Mouse (Mus musculus) neural tube, embryonic 13.5 days (tissue): ENCODE measurements around the gene Cd59b. TPM values are rescaled to one million over a fixed set of nuclear protein-coding genes. Genes with fewer than 3 reads are reported as not detected.
"Not testable (repeated sequence)": the region's sequence is repeated elsewhere in the genome, so short reads cannot be mapped to it uniquely, and the experiment has no call there.

Experiments
- ATAC-seq: fragments of 200-750 bp; cut with Nextera tagmentation; 2 replicates; pipeline ENCODE4 v1.8.0; 2017; ENCODE audit warnings: low read depth, mild to moderate bottlenecking, moderate TSS enrichment, moderate library complexity
- H3K27ac ChIP-seq: fragments of 300-500 bp; sonication (generic); replicated peaks from 2 replicates; pipeline ENCODE4 v1.5.1; 2015; ENCODE audit warnings: moderate library complexity, mild to moderate bottlenecking, inconsistent platforms
- H3K27me3 ChIP-seq: fragments of 300-500 bp; sonication (generic); 2 replicates; pipeline ENCODE4 v1.6.1; 2015; ENCODE audit warnings: mild to moderate bottlenecking, inconsistent platforms
- H3K36me3 ChIP-seq: fragments of 300-500 bp; sonication (generic); 2 replicates; pipeline ENCODE4 v1.6.1; 2015; ENCODE audit warnings: mild to moderate bottlenecking, inconsistent platforms
- H3K4me1 ChIP-seq: fragments of 300-500 bp; sonication (generic); replicated peaks from 2 replicates; pipeline ENCODE4 v1.6.1; 2015; ENCODE audit warnings: inconsistent platforms
- H3K4me2 ChIP-seq: fragments of 300-500 bp; sonication (generic); 2 replicates; pipeline ENCODE4 v1.6.1; 2015; ENCODE audit warnings: inconsistent platforms, mild to moderate bottlenecking, moderate library complexity
- H3K4me3 ChIP-seq: fragments of 300-500 bp; sonication (generic); 2 replicates; pipeline ENCODE4 v1.5.1; 2015; ENCODE audit warnings: mild to moderate bottlenecking, inconsistent platforms
- H3K9ac ChIP-seq: fragments of 300-500 bp; sonication (generic); 2 replicates; pipeline ENCODE4 v1.6.1; 2015; ENCODE audit warnings: moderate library complexity, mild to moderate bottlenecking, inconsistent platforms
- H3K9me3 ChIP-seq: fragments of 300-500 bp; sonication (generic); 2 replicates; pipeline ENCODE4 v1.6.1; 2016; ENCODE audit warnings: inconsistent platforms
- WGBS: fragments of 180-500 bp; shearing (Covaris S2); methylation state at CpG from one replicate; pipeline ENCODE4 v1.1.7; 2015; 5-methylcytosine and 5-hydroxymethylcytosine counted together
- polyA plus RNA-seq: library from polyadenylated mRNA; unstranded; fragments of >200 nt; fragmentation: Nextera tagmentation; extraction: Ambion mirVana; gene quantifications from 2 replicates; pipeline ENCODE4 v1.2.1, GENCODE M21; 2015

Cd59b gene
- polyA plus RNA-seq, 1 experiment from 2014 or later: 2.4 TPM

DNA sequence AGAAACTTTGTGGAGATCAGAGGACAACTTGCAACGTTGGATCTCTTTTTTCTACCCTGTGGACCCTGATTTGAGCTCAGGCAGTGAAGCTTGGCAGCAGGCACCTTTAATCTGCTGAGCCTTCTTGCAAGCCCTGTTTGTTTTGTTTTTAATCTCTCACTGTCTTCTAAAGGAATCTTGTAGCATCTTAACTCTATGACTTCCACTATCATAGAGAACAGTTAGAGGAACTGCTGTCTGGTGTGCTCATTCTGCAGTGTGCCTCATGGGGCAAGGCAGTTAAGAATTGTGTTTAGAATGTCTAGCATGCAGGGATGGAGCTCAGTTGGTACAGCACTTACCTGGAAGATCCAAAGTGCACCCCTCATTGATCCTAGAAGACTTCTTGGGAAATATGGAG, 30.3 kb downstream of the Cd59b start:
- peaks cover 10% of the 10 kb centered on the region for H3K4me1 ChIP-seq
- WGBS: 65% methylated on average over 1 of the region's 1 CpGs
- no peak overlapping the region for H3K27ac ChIP-seq
- no peaks in the 10 kb centered on the region for H3K27me3 ChIP-seq
- no peaks in the 10 kb centered on the region for H3K9me3 ChIP-seq
- no peaks in the 10 kb centered on the region for H3K36me3 ChIP-seq
- no peak for ATAC-seq
- H3K9ac ChIP-seq: no peak overlapping the region
- no peak overlapping the region for H3K4me2 ChIP-seq
- no peak overlapping the region for H3K4me3 ChIP-seq

DNA sequence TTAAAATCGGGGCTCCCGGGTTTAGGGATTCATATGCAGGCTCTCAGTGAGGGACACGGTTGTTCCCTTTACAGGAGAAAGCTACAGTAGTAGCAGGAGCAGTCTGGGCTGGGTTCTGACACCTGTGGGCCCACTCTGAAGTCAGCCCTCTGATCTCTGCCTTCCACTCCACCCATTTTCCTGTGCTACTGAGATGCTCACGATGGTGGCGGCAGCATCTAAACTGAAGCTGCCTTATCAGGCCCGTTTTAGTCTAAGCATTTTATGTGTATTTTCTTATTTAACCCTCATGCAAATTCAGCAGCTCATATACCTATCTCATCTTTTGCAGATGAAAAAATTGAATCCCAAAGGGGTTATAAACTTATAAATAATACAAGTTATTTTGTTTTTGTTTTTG, 35.2 kb downstream of the Cd59b start:
- Histone ChIP-seq H3K4me2 (no peak overlapping the region), H3K36me3 (no peaks in the 10 kb centered on the region), H3K9ac (no peak overlapping the region), H3K4me3 (no peak overlapping the region), H3K27me3 (no peaks in the 10 kb centered on the region), H3K4me1 (no peaks in the 10 kb centered on the region), H3K9me3 (no peaks in the 10 kb centered on the region), H3K27ac (no peak overlapping the region)
- WGBS: 87% methylated on average over 6 of the region's 6 CpGs
- ATAC-seq: no peak

DNA sequence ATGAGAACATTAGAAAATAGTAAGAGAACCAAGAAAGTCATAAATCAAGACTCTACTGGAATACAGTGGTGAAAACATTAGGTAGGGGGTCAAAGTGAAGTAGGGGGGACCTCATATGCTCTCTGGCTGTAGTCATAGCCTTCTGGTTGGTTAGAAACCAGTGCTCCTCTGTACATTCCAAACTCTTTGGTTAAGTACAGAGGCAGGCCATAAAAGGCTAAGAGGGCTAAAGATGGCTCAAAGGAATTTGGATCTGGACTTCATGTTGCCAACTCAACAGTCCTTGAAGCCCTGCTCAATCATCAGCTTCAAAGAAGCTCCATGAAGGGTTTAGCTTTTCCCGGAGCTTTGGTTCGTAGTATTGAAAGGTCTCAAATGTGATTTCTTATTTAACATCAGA, 39.4 kb downstream of the Cd59b start:
- ATAC-seq, H3K9me3 ChIP-seq, H3K4me1 ChIP-seq, H3K36me3 ChIP-seq, H3K4me3 ChIP-seq, H3K9ac ChIP-seq, H3K27me3 ChIP-seq, H3K27ac ChIP-seq, H3K4me2 ChIP-seq: not testable (repeated sequence)
- 93% methylated on average over 2 of the region's 2 CpGs for WGBS

DNA sequence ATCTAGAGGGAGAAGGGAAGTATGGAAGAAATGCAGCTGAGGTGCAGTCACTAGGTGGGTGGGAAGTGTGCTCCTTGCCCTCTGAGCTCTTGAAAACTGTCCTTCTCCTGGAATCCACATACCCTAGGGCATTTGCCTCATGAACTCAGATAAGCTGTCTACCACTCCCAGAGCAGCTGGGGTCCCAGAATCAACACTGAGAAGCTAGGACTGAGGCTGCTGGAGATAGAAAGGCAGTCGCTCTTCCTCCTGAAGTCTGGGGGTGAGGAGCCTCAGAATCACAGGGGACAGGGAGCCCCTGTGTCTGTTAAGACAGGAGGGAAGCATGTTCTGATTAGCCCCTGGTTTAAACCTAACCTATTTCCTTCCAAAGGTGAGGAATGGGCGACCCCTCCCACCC, 39.9 kb downstream of the Cd59b start:
- H3K9me3 ChIP-seq: no peaks in the 10 kb centered on the region

DNA sequence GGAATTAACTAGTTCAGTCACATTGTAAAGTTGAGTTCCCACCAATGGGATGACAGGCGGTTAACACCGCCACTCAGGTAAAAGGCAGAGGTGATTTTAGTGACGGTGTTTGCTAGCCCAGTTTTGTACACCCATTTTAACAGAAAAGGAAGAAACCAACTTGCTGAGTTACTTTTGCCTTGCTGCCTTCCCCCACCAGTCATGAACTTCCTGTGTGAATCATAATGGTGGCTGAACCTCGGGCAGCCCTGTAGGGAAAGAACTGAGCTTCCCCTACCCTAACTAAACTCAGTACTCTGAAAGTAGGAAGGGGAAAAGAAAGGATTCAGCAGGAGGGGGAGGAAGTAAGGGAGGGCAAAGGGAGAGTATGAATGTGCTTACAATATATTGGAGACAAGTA, 40.4 kb downstream of the Cd59b start:
- WGBS: 86% methylated on average over 4 of the region's 4 CpGs
- Histone ChIP-seq H3K9ac (no peak overlapping the region), H3K27ac (no peak overlapping the region), H3K36me3 (no peaks in the 10 kb centered on the region), H3K4me2 (no peak overlapping the region), H3K4me3 (no peak overlapping the region), H3K27me3 (no peaks in the 10 kb centered on the region), H3K9me3 (no peaks in the 10 kb centered on the region), H3K4me1 (no peaks in the 10 kb centered on the region)
- ATAC-seq: no peak

More for the DNA sequence above, 39.9 kb downstream of the Cd59b start:
- ATAC-seq: no peak
- H3K4me3 ChIP-seq: no peak overlapping the region
- no peak overlapping the region for H3K4me2 ChIP-seq
- no peaks in the 10 kb centered on the region for H3K27me3 ChIP-seq
- H3K9ac ChIP-seq: no peak overlapping the region
- H3K4me1 ChIP-seq: no peaks in the 10 kb centered on the region
- 81% methylated on average over 2 of the region's 2 CpGs for WGBS
- H3K36me3 ChIP-seq: no peaks in the 10 kb centered on the region
- H3K27ac ChIP-seq: no peak overlapping the region

DNA sequence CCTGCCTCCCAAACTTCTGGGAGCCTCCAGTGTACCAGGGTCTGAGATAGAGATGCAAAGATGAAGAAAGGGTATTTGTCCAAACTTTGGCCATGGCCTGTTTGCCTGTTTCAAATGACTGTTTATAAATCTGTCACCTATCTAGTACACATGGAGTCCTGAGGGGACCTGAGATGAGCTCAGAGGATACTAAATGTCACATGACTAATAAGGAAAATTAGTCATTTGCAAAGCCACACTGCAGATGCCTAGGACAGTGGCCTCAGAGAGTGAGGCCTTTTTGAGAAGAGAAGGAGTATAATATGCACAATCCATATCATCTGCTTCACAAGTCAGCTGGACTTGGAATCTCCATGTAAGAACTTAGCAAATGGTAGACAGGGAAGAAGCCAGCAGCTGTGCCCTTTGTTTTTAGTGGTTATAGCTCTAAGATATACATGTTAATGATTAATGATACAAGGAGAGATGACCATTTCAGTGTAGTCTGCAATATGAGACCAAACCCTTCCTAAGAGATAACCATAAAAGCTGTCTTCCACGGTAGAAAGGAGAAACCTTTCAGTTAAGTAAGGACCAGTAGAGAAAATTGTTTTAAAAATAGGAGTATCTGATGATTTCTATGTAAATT, 41.6 kb downstream of the Cd59b start:
- not testable (repeated sequence) for H3K36me3 ChIP-seq, ATAC-seq, H3K4me3 ChIP-seq, H3K4me2 ChIP-seq, H3K27me3 ChIP-seq, H3K4me1 ChIP-seq, H3K9ac ChIP-seq, H3K9me3 ChIP-seq, H3K27ac ChIP-seq
- WGBS: no CpG with 5 or more reads among the region's 1 CpGs

DNA sequence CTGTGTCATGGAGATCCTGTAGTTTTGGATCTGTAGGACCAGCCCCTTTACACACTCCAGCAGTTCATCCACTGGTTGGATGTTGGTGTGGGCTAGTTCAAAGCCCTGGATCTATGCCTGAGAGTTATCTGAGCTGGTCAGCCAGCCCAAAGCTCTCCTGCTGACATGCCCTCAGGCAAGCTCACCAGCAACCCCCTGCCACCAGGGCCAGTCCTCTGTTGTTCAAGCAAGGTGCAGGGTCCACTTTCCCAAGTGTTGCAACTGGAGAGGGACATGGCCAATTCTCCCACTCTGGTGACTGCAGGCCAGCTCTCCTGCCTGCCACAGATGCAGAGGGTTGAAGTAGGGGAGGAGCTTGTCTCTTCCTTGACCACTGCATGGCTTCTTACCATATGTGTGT, 43.9 kb downstream of the Cd59b start:
- not testable (repeated sequence) for H3K27me3 ChIP-seq, H3K4me2 ChIP-seq, H3K9me3 ChIP-seq, H3K4me3 ChIP-seq, H3K27ac ChIP-seq, H3K9ac ChIP-seq, ATAC-seq, H3K4me1 ChIP-seq, H3K36me3 ChIP-seq

DNA sequence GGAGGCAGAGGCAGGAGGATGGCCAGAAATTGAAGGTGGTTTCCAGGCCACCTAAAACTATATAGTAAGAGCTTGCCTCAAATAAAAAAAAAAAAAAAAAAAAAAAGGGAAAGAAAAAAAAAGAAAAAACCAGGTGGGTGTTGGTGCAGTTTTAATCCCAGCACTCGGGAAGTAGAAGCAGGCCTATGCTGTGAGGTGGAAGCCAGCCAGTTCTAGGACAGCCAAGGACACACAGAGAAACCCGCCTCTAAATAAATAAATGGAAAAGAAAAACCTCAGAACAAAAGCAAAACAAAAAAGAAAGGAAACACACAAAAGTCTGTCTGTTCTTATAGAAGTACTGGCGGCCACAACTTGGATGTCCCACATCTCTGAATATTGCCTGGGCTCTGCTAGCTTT, 45.2 kb downstream of the Cd59b start:
- no peak overlapping the region for H3K4me3 ChIP-seq
- H3K9me3 ChIP-seq: no peaks in the 10 kb centered on the region
- no peaks in the 10 kb centered on the region for H3K27me3 ChIP-seq
- H3K4me1 ChIP-seq: peaks cover 10% of the 10 kb centered on the region; the same call in 1 of the 2 replicates
- no peak overlapping the region for H3K9ac ChIP-seq
- 82% methylated on average over 3 of the region's 3 CpGs for WGBS
- H3K36me3 ChIP-seq: no peaks in the 10 kb centered on the region
- no peak for ATAC-seq
- H3K4me2 ChIP-seq: no peak overlapping the region
- H3K27ac ChIP-seq: no peak overlapping the region

DNA sequence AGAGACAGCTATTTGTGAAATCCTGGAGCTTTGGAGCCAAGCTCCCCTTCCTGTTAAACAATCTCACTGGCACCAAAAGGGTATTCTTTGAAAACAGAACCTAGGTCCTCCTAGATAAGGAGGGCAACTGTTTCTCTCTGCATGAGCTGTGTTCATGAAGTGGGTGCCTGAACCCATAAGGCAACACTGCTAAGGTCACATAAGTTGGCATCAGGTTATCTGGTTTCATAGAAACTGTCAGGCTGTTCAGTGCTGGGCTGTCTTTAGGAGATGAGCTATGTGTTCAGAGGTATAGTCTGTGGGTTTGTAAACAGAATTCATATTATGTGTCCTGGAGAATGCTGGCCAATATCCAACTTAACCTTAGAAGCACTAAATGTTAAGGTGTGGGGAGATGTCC, 47.5 kb downstream of the Cd59b start:
- H3K4me3 ChIP-seq, H3K9ac ChIP-seq, H3K4me2 ChIP-seq, H3K36me3 ChIP-seq, ATAC-seq, H3K27ac ChIP-seq, H3K9me3 ChIP-seq, H3K27me3 ChIP-seq: not testable (repeated sequence)
- peaks cover 12% of the 10 kb centered on the region; the same call in 1 of the 2 replicates for H3K4me1 ChIP-seq

DNA sequence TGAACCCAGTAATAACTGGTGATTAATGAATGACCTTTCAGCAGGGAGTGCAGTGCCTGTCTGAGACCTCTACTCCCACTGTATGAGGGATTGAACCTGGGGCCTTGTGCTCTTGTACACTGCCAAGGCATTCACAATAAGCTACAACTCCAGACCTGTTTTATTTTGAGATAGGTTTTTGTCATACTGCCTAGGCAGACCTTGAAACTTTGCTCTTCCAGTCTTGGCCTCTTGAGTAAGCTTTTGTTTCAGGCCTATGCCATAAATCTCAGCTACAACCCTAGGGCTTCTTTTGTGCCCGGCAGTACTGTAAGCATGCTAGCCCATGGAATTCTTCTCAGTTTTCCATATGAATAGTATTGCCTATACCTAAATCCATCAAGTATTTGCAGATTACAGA, 49.4 kb downstream of the Cd59b start:
- no peak overlapping the region for H3K4me3 ChIP-seq
- no peaks in the 10 kb centered on the region for H3K36me3 ChIP-seq
- H3K27ac ChIP-seq: no peak overlapping the region
- no peak for ATAC-seq
- H3K4me1 ChIP-seq: peaks cover 20% of the 10 kb centered on the region
- no peak overlapping the region for H3K4me2 ChIP-seq
- no peaks in the 10 kb centered on the region for H3K9me3 ChIP-seq
- no peak overlapping the region for H3K9ac ChIP-seq
- H3K27me3 ChIP-seq: peaks cover 9% of the 10 kb centered on the region
- 7% methylated on average over 1 of the region's 1 CpGs for WGBS

DNA sequence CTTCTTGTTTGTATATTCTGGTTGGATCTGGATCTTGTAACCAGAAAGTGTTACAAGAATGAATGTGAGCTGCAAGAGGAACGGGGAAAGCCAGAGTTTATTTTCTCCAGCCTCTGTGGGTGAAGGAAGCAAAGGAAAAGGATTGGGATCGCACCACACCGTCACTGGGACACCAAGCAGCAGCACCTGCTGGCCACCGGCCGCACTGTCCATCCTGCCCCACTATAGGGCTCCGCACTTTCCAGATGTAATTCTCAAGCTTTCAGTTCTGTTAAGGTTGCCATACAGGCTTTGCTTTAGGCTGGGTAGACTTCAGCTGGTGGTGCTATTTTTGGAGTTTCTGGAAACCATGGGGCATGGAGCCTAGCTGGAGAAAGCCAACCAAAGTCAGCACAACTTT, 50.7 kb downstream of the Cd59b start:
- Histone ChIP-seq H3K27me3 (peaks cover 16% of the 10 kb centered on the region), H3K4me3 (no peak overlapping the region), H3K4me2 (no peak overlapping the region), H3K27ac (no peak overlapping the region), H3K9me3 (no peaks in the 10 kb centered on the region), H3K36me3 (no peaks in the 10 kb centered on the region), H3K9ac (no peak overlapping the region), H3K4me1 (peaks cover 24% of the 10 kb centered on the region)
- WGBS: 62% methylated on average over 6 of the region's 6 CpGs
- no peak for ATAC-seq

DNA sequence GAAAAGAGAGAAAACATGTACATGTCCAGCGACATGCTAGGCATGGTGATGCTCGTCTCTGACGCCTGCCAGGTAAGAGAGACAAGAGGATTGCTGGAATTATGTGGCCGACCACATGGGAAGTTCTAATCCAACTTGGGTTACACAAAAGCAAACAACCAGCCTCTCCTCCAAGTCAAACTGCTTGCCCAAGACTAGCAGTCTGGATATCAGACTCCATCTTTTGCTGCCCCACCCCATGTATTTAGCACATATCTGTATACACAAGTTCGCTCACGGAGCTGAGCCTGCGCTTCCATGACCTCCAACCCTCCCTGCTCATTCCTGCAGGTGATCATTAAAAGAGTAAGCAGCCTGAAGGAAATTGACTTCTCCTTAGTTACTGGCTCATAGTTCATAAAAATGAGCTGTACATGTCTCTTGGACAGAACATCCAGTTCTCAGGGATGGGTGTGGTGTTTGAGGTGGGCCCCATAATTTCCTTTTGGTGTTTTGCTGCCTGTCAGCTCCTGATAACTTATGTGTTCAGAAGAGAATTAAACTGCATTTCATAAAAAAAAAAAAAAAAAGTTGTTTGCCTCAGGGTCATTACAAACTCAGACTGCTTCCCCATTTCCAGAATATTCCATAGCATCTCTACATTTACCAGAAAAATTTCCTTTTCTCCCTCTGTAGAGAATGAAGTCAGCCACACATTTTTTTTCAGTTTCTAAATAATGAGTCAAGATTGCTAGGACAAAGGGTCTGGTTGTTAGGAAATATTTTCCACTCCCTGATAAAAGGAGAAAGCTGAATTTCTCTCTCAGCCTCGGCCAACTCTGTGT, 52.2 kb downstream of the Cd59b start:
- peak overlapping the region; percentile 78; the same call in 1 of the 2 replicates for H3K9ac ChIP-seq
- peaks cover 24% of the 10 kb centered on the region for H3K4me1 ChIP-seq
- WGBS: 80% methylated on average over 8 of the region's 8 CpGs
- ATAC-seq: no peak
- peaks cover 27% of the 10 kb centered on the region for H3K27me3 ChIP-seq
- no peak overlapping the region for H3K27ac ChIP-seq
- H3K9me3 ChIP-seq: no peaks in the 10 kb centered on the region
- H3K36me3 ChIP-seq: no peaks in the 10 kb centered on the region
- peak overlapping the region; percentile 95 for H3K4me2 ChIP-seq
- peak overlapping the region; percentile 73 for H3K4me3 ChIP-seq
